Mouse (Mus musculus): ENCODE data around the gene Zfp462. TPM values are rescaled to one million over a fixed set of nuclear protein-coding genes. Genes with fewer than 3 reads are reported as not detected.

Gene Zfp462
- total RNA-seq, 2 experiments from 2014 or later, result 64.8 to 77.5 TPM

GRCm38 (mm10) chr4:55101601-55102000, 156.8 kb downstream of the Zfp462 start:
- DNase-seq (ENCODE audit: low spot score in 2 of 2), result no peak

GRCm38 (mm10) chr4:55102382-55102781, 157.5 kb downstream of the Zfp462 start:
- DNase-seq (ENCODE audit: low spot score in 2 of 2), result no peak

- no peak for DNase-seq (ENCODE audit: low spot score in 2 of 2)
These were observed 158.7 kb downstream of the Zfp462 start for GRCm38 (mm10) chr4:55103575-55103974.

- no peak for DNase-seq (ENCODE audit: low spot score in 2 of 2)
These were observed 173.1 kb downstream of the Zfp462 start for GRCm38 (mm10) chr4:55117839-55118487.

- no peak for DNase-seq (ENCODE audit: low spot score in 2 of 2)
These were observed 176.3 kb downstream of the Zfp462 start for GRCm38 (mm10) chr4:55121126-55121525.

- no peak for DNase-seq (ENCODE audit: low spot score in 2 of 2)
These were observed 177.1 kb downstream of the Zfp462 start for GRCm38 (mm10) chr4:55121952-55122351.

- DNase-seq (ENCODE audit: low spot score in 2 of 2), result no peak
These were observed 179.3 kb downstream of the Zfp462 start for GRCm38 (mm10) chr4:55124126-55124525.

- peak in 1 of 2 experiments; percentile 21 for DNase-seq (ENCODE audit: low spot score in 2 of 2)
These were observed 180.3 kb downstream of the Zfp462 start for GRCm38 (mm10) chr4:55125048-55125737.

- no peak for DNase-seq (ENCODE audit: low spot score in 2 of 2)
These were observed 180.8 kb downstream of the Zfp462 start for GRCm38 (mm10) chr4:55125738-55126054.

GRCm38 (mm10) chr4:55127228-55127901, 182.5 kb downstream of the Zfp462 start:
- DNase-seq (ENCODE audit: low spot score in 2 of 2), result no peak

- DNase-seq (ENCODE audit: low spot score in 2 of 2), result no peak
These were observed 183.4 kb downstream of the Zfp462 start for GRCm38 (mm10) chr4:55128088-55128835.

All from layer of hippocampus, adult 18-20 months (tissue).